8 mouse cellular contexts compared by ENCODE assay signal in the genomic region with DNA sequence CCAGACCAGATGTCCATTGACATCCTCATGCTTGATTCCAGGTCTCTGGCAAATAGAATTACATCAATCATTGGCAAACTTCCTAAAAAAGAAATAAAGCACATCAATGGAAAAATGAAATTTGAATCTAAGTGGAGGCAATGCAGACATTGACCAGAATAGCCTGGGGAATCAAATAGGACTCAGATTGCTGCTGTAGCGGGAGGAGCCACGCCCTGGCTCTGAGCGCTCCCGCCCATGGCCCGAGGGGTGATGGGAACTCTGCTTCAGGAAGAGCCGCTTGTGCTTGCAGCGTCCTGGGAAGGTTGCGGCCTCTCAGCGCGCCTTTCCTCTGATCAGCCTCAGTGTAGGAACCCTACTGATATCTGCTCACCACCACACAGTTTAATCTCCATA. TPM values are rescaled to one million over a fixed set of nuclear protein-coding genes. Genes with fewer than 3 reads are reported as not detected.
DNase-seq lines count a peak whose midpoint lies in the region; ATAC-seq lines count a peak whose summit lies in the region.

No protein-coding gene starts in this region.

- H3K36me3 ChIP-seq in intestine, embryonic 14.5 days (ENCODE audit: control insufficient read depth, insufficient read depth, low read length), result no peaks in the 10 kb centered on the region
- no peaks in the 10 kb centered on the region for H3K36me3 ChIP-seq in liver, embryonic 15.5 days (replicated peaks)

- 26% methylated on average over 10 of the region's 10 CpGs for WGBS in intestine, embryonic 14.5 days
- 36% methylated on average over 10 of the region's 10 CpGs for WGBS in liver, embryonic 15.5 days (ENCODE audit: insufficient replicate concordance)

- H3K27me3 ChIP-seq in intestine, embryonic 14.5 days (replicated peaks; ENCODE audit: control insufficient read depth, insufficient read depth, low read length), result no peaks in the 10 kb centered on the region
- no peaks in the 10 kb centered on the region for H3K27me3 ChIP-seq in liver, embryonic 15.5 days

- H3K9ac ChIP-seq in intestine, embryonic 14.5 days (ENCODE audit: low read length), result no peak overlapping the region
- H3K9ac ChIP-seq in liver, embryonic 15.5 days, result no peak overlapping the region

- H3K4me1 ChIP-seq in intestine, embryonic 14.5 days (replicated peaks; ENCODE audit: control insufficient read depth, insufficient read depth, low read length), result peaks cover 11% of the 10 kb centered on the region
- H3K4me1 ChIP-seq in liver, embryonic 15.5 days (replicated peaks), result no peaks in the 10 kb centered on the region

- no peaks in the 10 kb centered on the region for H3K9me3 ChIP-seq in intestine, embryonic 14.5 days (ENCODE audit: control insufficient read depth, low read length)
- H3K9me3 ChIP-seq in liver, embryonic 15.5 days (replicated peaks), result no peaks in the 10 kb centered on the region

- H3K4me2 ChIP-seq in intestine, embryonic 14.5 days (ENCODE audit: low read length), result peak overlapping the region; percentile 46
- H3K4me2 ChIP-seq in liver, embryonic 15.5 days, result 0 out of 2 replicates have a peak overlapping the region, but pooled peaks have one; percentile 9

- peak; percentile 41 for DNase-seq in embryo, embryonic 10.5 days (ENCODE audit: low spot score)
- peak; percentile 33 for DNase-seq in gastrocnemius, postnatal 25 days
- DNase-seq in intestine, embryonic 14.5 days (ENCODE audit: low spot score), result no peak
- peak; percentile 25 for DNase-seq in skeletal muscle tissue, adult 2 months (ENCODE audit: low read depth, low spot score)
- no peak for DNase-seq in cerebellum, adult 18-20 months
- DNase-seq in urinary bladder, postnatal 25 days (ENCODE audit: low spot score), result no peak
- no peak for DNase-seq in spleen, postnatal 4 days (ENCODE audit: low spot score in 2 of 2)

- 0 out of 2 replicates have a peak overlapping the region, but pooled peaks have one; percentile 43 for H3K27ac ChIP-seq in intestine, embryonic 14.5 days (ENCODE audit: low read depth)
- no peak overlapping the region for H3K27ac ChIP-seq in liver, embryonic 15.5 days (replicated peaks)

- ATAC-seq in intestine, embryonic 14.5 days (replicated peaks; ENCODE audit: low FRiP score, low TSS enrichment, low read depth), result peak; percentile 62; the same call in 1 of the 2 replicates
- no peak for ATAC-seq in liver, embryonic 15.5 days (ENCODE audit: insufficient read depth)

- no peak overlapping the region; the same call in 1 of the 2 replicates for H3K4me3 ChIP-seq in intestine, embryonic 14.5 days (ENCODE audit: low read depth, low read length)
- no peak overlapping the region for H3K4me3 ChIP-seq in liver, embryonic 15.5 days (replicated peaks)

RNA-seq across cellular contexts. Expression of a gene that starts 12.7 kb away (rescaled TPM):
- total RNA-seq in gastrocnemius, postnatal 25 days (2021), result not detected
- not detected in 2 replicates for polyA plus RNA-seq in intestine, embryonic 14.5 days (2014; fragmentation: Nextera tagmentation; extraction: Ambion mirVana)
- polyA plus RNA-seq in liver, embryonic 15.5 days (2015; fragmentation: Nextera tagmentation; extraction: Ambion mirVana), result not detected in 2 replicates

Comparison
In these comparisons a context has a peak if more than half of its experiments do, and no peak if none do; other contexts are left out.
1. DNase-seq: peak in embryo, embryonic 10.5 days (single experiment), gastrocnemius, postnatal 25 days (single experiment) and skeletal muscle tissue, adult 2 months (single experiment); none in intestine, embryonic 14.5 days (single experiment), cerebellum, adult 18-20 months (0 of 2), urinary bladder, postnatal 25 days (single experiment) and spleen, postnatal 4 days (0 of 2).